Mouse (Mus musculus) cerebellum, adult 9-10 months (tissue): ENCODE data around the gene Nol10.
"Not testable (repeated sequence)": the region's sequence is repeated elsewhere in the genome, so short reads cannot be mapped to it uniquely, and the experiment has no call there.

ENCODE experiments used
- DNase-seq: peaks from one replicate; pipeline ENCODE4 v3.0.0; 2022

Gene Nol10

GRCm38 (mm10) chr12:17411797-17412526 lies 63.7 kb downstream of the Nol10 start:
- DNase-seq = no peak

GRCm38 (mm10) chr12:17414734-17415133 lies 66.5 kb downstream of the Nol10 start:
- no peak for DNase-seq

GRCm38 (mm10) chr12:17420168-17420810 lies 72.0 kb downstream of the Nol10 start:
- no peak for DNase-seq

GRCm38 (mm10) chr12:17425254-17426169 lies 77.3 kb downstream of the Nol10 start:
- no peak for DNase-seq

GRCm38 (mm10) chr12:17426735-17427134 lies 78.5 kb downstream of the Nol10 start:
- no peak for DNase-seq

GRCm38 (mm10) chr12:17430578-17430977 lies 82.3 kb downstream of the Nol10 start:
- DNase-seq = no peak

GRCm38 (mm10) chr12:17431166-17431565 lies 82.9 kb downstream of the Nol10 start:
- no peak for DNase-seq

- no peak for DNase-seq
These were observed 83.6 kb downstream of the Nol10 start for GRCm38 (mm10) chr12:17431812-17432332.

- DNase-seq = no peak
These were observed 85.5 kb downstream of the Nol10 start for GRCm38 (mm10) chr12:17433712-17434111.

- DNase-seq = no peak
These were observed 88.2 kb downstream of the Nol10 start for GRCm38 (mm10) chr12:17436471-17436870.

GRCm38 (mm10) chr12:17440251-17440651 lies 92.0 kb downstream of the Nol10 start:
- DNase-seq = no peak

GRCm38 (mm10) chr12:17441495-17441894 lies 93.2 kb downstream of the Nol10 start:
- DNase-seq = no peak

GRCm38 (mm10) chr12:17444406-17444805 lies 96.1 kb downstream of the Nol10 start:
- no peak for DNase-seq

- DNase-seq = no peak
These were observed 97.0 kb downstream of the Nol10 start for GRCm38 (mm10) chr12:17445251-17445650.

GRCm38 (mm10) chr12:17448781-17449180 lies 100.5 kb downstream of the Nol10 start:
- no peak for DNase-seq

GRCm38 (mm10) chr12:17449661-17450091 lies 101.4 kb downstream of the Nol10 start:
- DNase-seq = no peak

- DNase-seq = no peak
These were observed 102.2 kb downstream of the Nol10 start for GRCm38 (mm10) chr12:17450503-17450902.

GRCm38 (mm10) chr12:17450908-17451307 lies 102.7 kb downstream of the Nol10 start:
- no peak for DNase-seq

- no peak for DNase-seq
These were observed 104.0 kb downstream of the Nol10 start for GRCm38 (mm10) chr12:17452273-17452672.

- no peak for DNase-seq
These were observed 105.7 kb downstream of the Nol10 start for GRCm38 (mm10) chr12:17453918-17454317.

GRCm38 (mm10) chr12:17455096-17455495 lies 106.8 kb downstream of the Nol10 start:
- no peak for DNase-seq

GRCm38 (mm10) chr12:17459223-17459622 lies 111.0 kb downstream of the Nol10 start:
- not testable (repeated sequence) for DNase-seq

- DNase-seq = no peak
These were observed 115.4 kb downstream of the Nol10 start for GRCm38 (mm10) chr12:17463706-17464105.
